Mouse (Mus musculus) liver, adult (tissue): ENCODE data around the gene Rnf157.

Source experiments
- GATA4 ChIP-seq: IDR thresholded peaks from 2 replicates; pipeline ENCODE4 v1.6.1; 2014; ENCODE audit warnings: mild to moderate bottlenecking, low read length; ENCODE audit not compliant: insufficient replicate concordance

Gene Rnf157

GRCm38 (mm10) chr11:116412904-116413630 lies at the start of gene Rnf157:
Gene Rnf157 (minus strand): TSS chr11:116413032.
- no peak for TF ChIP-seq GATA4

DNA sequence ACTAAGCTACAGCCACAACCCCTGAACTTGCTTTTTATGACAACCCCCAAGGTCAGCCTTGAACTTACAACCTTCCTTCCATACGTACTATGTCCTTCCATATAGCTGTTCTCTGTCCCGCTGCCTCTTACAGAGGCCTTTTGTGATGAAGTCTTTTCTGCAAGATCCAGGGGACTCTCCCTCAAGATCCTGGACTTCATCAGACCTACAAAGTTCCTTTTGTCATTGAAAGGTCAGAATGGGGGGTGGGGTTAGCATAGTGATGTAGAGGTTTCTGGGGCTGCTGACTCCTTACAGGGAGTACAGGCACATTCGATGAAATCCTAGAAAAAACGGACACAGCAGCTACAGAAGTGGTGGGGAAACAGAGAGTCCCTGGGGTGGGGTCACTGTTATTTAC lies 47.0 kb upstream of the Rnf157 start:
- no peak for TF ChIP-seq GATA4

- TF ChIP-seq GATA4, result no peak
Measured at GRCm38 (mm10) chr11:116456234-116456633, 43.4 kb upstream of the Rnf157 start.

GRCm38 (mm10) chr11:116453889-116454288 lies 41.1 kb upstream of the Rnf157 start:
- no peak for TF ChIP-seq GATA4

- no peak for TF ChIP-seq GATA4
Measured at GRCm38 (mm10) chr11:116449341-116449740, 36.5 kb upstream of the Rnf157 start.

DNA sequence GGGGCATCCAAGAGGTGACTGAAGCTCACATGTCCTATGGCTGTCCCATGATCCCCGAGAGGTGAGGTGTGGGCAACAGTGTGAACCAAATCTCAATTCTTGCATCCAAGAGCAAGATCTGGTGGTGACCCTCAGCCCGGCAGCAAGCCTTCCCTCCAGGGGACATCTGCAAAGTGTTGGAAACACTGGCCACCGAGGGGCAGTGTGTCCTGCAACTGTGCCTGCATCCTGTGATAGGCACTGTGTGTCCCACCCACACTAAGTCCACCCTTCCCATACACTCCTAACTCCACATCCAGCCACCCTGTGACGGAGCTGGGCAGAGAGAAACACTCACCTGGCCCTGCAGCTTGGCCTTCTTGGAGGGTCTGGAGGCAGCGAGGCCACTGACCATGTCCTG lies 35.0 kb upstream of the Rnf157 start:
- no peak for TF ChIP-seq GATA4

DNA sequence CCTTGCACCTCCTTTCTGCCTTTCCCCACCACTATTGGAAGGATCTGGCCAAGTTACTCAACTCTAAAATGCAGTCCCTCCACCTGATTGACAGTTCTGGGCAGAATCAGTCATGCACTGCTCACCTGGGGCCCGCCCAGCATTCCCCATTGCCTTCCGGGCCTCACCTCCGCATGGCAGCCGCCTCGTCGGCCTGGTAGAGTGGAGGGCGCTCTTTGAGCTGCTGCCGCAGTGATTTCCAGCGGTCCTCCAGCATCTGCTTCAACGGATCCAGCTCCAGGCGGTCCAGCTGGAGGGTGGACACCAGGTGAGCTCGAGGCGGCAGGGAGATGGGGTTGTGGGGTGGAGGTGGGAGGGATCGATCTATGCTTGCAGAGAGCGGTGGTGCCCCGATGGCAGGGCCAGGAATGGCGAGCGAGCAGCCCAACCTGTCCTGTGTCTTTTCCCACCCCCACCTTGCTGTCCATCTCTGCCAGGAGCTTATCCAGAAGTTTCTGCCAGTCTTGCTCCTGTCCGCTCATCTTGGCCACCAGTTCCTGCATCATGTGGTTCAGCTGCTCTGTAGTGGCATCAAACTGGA lies 33.6 kb upstream of the Rnf157 start:
- TF ChIP-seq GATA4, result no peak

- no peak for TF ChIP-seq GATA4
Measured at GRCm38 (mm10) chr11:116445596-116446307, 32.9 kb upstream of the Rnf157 start.

GRCm38 (mm10) chr11:116443935-116444334 lies 31.1 kb upstream of the Rnf157 start:
- TF ChIP-seq GATA4, result no peak

DNA sequence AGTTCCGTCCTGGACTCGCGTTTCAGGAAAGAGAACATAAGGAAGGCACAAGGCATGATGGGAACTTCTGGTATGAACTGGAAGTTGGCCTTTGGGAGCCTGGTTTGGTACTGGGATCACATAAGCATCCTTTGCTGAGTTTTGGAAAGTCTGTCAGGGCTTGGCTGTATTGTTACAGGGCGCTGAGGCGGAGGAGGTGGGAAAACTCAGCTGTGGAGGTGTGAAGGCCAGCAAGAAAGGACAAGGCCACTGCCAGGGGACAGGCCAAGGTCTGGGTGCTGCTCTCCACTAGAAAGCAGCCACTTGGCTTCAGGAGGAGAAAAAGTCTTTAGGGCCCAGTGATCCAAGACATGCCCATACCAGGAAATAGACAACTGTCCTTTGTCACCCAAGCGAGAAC lies 30.5 kb upstream of the Rnf157 start:
- TF ChIP-seq GATA4, result no peak

DNA sequence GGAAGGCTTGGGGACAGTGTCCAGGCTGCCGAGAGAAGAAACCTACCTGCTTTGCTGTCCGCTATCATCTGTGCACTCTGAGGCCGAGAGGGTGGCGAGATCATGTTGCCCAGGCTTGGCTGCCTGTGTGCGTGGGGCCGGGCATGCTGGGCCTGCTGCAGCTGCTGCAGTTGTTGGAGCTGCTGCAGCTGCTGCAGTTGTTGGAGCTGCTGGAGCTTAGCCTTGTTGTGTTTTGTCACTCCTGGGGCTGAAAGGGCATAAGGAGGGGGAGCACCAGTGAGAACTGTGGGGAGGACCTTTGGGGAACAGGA lies 30.0 kb upstream of the Rnf157 start:
- TF ChIP-seq GATA4, result no peak

DNA sequence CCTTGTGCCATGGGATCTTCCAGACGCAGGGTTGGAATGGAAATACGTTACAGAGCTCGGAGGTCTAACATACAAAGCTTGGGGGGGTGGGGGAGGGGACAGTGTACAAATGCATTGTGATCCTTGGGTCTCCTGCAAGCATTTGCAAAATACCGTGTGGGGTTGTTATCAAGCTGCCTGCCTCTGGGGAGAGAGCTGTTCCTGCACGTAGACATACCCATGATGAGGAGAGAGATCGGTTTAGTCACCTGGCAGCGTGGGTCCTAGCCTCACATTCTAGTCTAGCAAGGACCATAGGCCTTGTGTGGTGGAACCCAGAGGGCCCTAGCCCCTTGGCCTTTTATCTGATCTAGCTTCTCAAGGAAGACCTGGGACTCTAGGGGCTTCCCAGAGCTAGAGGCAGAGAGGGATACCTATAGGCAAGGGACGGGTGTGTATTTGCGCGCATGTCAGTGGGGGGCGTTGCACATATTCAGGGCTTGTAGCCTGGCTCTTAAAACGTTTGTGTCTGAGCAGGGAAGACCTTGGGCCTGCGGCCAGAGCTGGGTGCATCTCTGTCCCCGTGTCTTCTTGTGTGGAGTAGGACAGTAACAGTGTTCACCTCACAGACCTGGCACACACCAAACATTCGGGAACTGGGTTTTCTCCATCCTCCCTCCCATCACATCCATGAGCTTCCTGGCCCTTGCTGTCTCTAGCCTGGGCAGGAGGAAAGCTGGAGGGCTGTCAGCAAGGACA lies 29.5 kb upstream of the Rnf157 start:
- TF ChIP-seq GATA4, result no peak

DNA sequence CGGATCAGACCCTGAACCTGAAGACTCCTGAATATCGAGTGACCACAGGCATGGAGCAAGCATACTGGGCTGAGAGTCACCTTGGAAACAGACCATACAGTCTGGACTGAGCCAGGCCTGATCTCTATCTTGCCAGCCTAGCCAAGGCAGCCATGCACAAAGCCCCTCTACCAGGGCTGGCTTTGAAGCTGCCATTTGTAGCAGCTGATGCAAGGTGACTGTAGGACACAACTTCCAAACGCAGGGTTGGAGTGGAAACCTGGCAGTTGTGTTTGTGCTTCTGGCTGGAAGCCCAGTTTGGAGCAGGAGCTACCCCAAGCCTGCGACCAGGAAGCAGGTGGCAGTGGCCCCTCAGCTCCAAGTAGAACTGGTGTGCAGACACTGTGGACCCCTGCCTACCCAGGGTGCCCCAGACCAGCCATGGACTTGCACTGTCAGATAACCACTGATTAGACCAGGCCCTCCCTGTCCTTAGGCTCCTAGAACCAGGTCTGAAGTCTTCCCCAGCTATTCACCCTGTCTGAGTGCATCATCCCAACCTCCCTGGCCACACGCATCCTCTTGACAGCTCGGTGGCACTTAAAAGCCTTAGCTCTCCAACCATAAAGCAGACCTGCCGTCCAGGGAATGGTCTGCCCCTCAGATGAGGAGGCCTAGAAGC lies 27.7 kb upstream of the Rnf157 start:
- TF ChIP-seq GATA4, result no peak

GRCm38 (mm10) chr11:116439269-116440240 lies 26.7 kb upstream of the Rnf157 start:
- TF ChIP-seq GATA4, result no peak
